Mouse (Mus musculus) neural tube, embryonic 15.5 days (tissue): ENCODE data around the gene Dvl1. TPM values are rescaled to one million over a fixed set of nuclear protein-coding genes. Genes with fewer than 3 reads are reported as not detected.

Source experiments
- ATAC-seq: fragments of 200-750 bp; cut with Nextera tagmentation; 2 replicates; pipeline ENCODE4 v1.8.0; 2017; ENCODE audit warnings: mild to moderate bottlenecking, moderate TSS enrichment, moderate library complexity; ENCODE audit not compliant: low FRiP score
- H3K27ac ChIP-seq: fragments of 300-500 bp; sonication (generic); replicated peaks from 2 replicates; pipeline ENCODE4 v1.5.1; 2015; ENCODE audit warnings: mild to moderate bottlenecking, inconsistent platforms
- H3K27me3 ChIP-seq: fragments of 300-500 bp; sonication (generic); replicated peaks from 2 replicates; pipeline ENCODE4 v1.6.1; 2015; ENCODE audit warnings: inconsistent platforms
- H3K36me3 ChIP-seq: fragments of 300-500 bp; sonication (generic); 2 replicates; pipeline ENCODE4 v1.6.1; 2015; ENCODE audit warnings: inconsistent platforms
- H3K4me1 ChIP-seq: fragments of 300-500 bp; sonication (generic); 2 replicates; pipeline ENCODE4 v1.6.1; 2015; ENCODE audit warnings: inconsistent platforms
- H3K4me2 ChIP-seq: fragments of 300-500 bp; sonication (generic); 2 replicates; pipeline ENCODE4 v1.6.1; 2015; ENCODE audit warnings: inconsistent platforms, mild to moderate bottlenecking, moderate library complexity
- H3K4me3 ChIP-seq: fragments of 300-500 bp; sonication (generic); replicated peaks from 2 replicates; pipeline ENCODE4 v1.5.1; 2015; ENCODE audit warnings: mild to moderate bottlenecking, inconsistent platforms
- H3K9ac ChIP-seq: fragments of 300-500 bp; sonication (generic); replicated peaks from 2 replicates; pipeline ENCODE4 v1.6.1; 2015; ENCODE audit warnings: mild to moderate bottlenecking, inconsistent platforms
- H3K9me3 ChIP-seq: fragments of 300-500 bp; sonication (generic); replicated peaks from 2 replicates; pipeline ENCODE4 v1.6.1; 2016; ENCODE audit warnings: inconsistent platforms
- WGBS: fragments of 180-500 bp; shearing (Covaris S2); methylation state at CpG from one replicate; pipeline ENCODE4 v1.1.7; 2015; ENCODE audit warnings: mixed read lengths; 5-methylcytosine and 5-hydroxymethylcytosine counted together
- polyA plus RNA-seq: library from polyadenylated mRNA; unstranded; fragments of >200 nt; fragmentation: Nextera tagmentation; extraction: Ambion mirVana; gene quantifications from 2 replicates; pipeline ENCODE4 v1.2.1, GENCODE M21; 2015

Dvl1 gene
- polyA plus RNA-seq, result 11.5 and 28.6 TPM in 2 replicates

GRCm38 (mm10) chr4:155846871-155847578, at the start of gene Dvl1:
TSS of gene Dvl1 (plus strand) at chr4:155847402.
- H3K27me3 ChIP-seq, result no peaks in the 10 kb centered on the region
- ATAC-seq, result peak; percentile 89
- H3K9ac ChIP-seq, result peak within 1 kb of the TSS; percentile 98
- peak within 1 kb of the TSS; percentile 90 for H3K4me3 ChIP-seq
- H3K27ac ChIP-seq, result peak within 1 kb of the TSS; percentile 88
- peak within 1 kb of the TSS; percentile 82 for H3K4me2 ChIP-seq
- H3K36me3 ChIP-seq, result no peaks in the 10 kb centered on the region
- no peaks in the 10 kb centered on the region for H3K9me3 ChIP-seq
- peaks cover 52% of the 10 kb centered on the region for H3K4me1 ChIP-seq
- WGBS, result 3% methylated on average over 63 of the region's 65 CpGs

GRCm38 (mm10) chr4:155802075-155802474, 45.1 kb upstream of the Dvl1 start:
- no peaks in the 10 kb centered on the region for H3K27me3 ChIP-seq
- H3K4me1 ChIP-seq, result peaks cover 24% of the 10 kb centered on the region
- no peak overlapping the region for H3K4me2 ChIP-seq
- WGBS, result 100% methylated on average over 1 of the region's 1 CpGs
- peaks cover 15% of the 10 kb centered on the region for H3K36me3 ChIP-seq
- H3K27ac ChIP-seq, result no peak overlapping the region
- H3K9me3 ChIP-seq, result no peaks in the 10 kb centered on the region
- H3K9ac ChIP-seq, result no peak overlapping the region
- no peak for ATAC-seq
- no peak overlapping the region for H3K4me3 ChIP-seq

GRCm38 (mm10) chr4:155802741-155803339, 44.4 kb upstream of the Dvl1 start, which contains the start of gene Mrpl20:
TSS of gene Mrpl20 (plus strand) at chr4:155802878.
- peak; percentile 22 for ATAC-seq
- Histone ChIP-seq H3K4me3 (peak within 1 kb of the TSS; percentile 92), H3K27me3 (no peaks in the 10 kb centered on the region), H3K4me2 (peak within 1 kb of the TSS; percentile 84), H3K36me3 (peaks cover 21% of the 10 kb centered on the region), H3K9ac (peak within 1 kb of the TSS; percentile 82), H3K9me3 (no peaks in the 10 kb centered on the region), H3K4me1 (peaks cover 24% of the 10 kb centered on the region), H3K27ac (peak within 1 kb of the TSS; percentile 76)
- 11% methylated on average over 12 of the region's 12 CpGs for WGBS

DNA sequence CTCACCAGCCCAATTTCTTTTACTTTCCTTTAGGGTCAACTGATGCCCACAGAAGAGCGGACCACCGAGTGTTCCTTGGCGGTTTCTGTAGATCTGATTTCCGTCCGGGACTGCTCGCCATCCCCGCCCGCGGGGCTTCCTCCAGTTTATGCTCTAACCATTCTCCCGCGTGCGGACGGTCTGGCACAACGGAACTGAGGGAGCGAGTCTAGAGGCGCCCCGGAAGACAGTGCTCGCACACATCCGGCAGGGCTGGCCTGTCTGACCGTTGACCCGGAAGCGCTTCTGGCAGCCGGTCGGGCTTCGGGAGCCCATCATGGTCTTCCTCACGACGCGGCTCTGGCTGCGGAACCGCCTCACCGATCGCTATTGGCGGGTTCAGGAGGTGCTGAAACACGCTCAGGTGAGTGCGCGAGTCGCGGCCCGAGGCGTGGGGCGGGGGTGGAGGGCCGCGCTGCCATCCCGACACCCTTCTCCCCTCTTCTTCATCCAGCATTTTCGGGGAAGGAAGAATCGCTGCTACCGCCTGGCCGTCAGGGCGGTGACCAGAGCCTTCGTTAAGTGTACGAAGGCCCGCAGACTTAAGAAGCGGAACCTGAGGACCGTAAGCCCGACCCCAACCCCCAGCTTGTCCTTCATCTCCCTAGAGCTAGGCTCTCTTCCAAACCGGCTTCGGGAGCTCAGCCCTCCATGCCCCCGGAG, 43.7 kb upstream of the Dvl1 start:
- Histone ChIP-seq H3K4me3 (peak overlapping the region; percentile 92), H3K36me3 (peaks cover 27% of the 10 kb centered on the region), H3K9ac (peak overlapping the region; percentile 82), H3K4me2 (peak overlapping the region; percentile 84), H3K27me3 (no peaks in the 10 kb centered on the region), H3K9me3 (no peaks in the 10 kb centered on the region), H3K4me1 (peaks cover 24% of the 10 kb centered on the region), H3K27ac (peak overlapping the region; percentile 76)
- under 1% methylated on average over 58 of the region's 58 CpGs for WGBS
- ATAC-seq, result peak; percentile 98

GRCm38 (mm10) chr4:155807841-155808240, 39.4 kb upstream of the Dvl1 start:
- Histone ChIP-seq H3K9me3 (no peaks in the 10 kb centered on the region), H3K27ac (no peak overlapping the region), H3K9ac (no peak overlapping the region), H3K4me2 (no peak overlapping the region), H3K4me3 (no peak overlapping the region), H3K4me1 (peaks cover 31% of the 10 kb centered on the region), H3K36me3 (peaks cover 53% of the 10 kb centered on the region), H3K27me3 (no peaks in the 10 kb centered on the region)
- WGBS, result 91% methylated on average over 3 of the region's 3 CpGs
- no peak for ATAC-seq

- under 1% methylated on average over 60 of the region's 60 CpGs for WGBS
- H3K9me3 ChIP-seq, result no peaks in the 10 kb centered on the region
- peak within 1 kb of the TSS; percentile 69 for H3K4me2 ChIP-seq
- H3K4me1 ChIP-seq, result peaks cover 30% of the 10 kb centered on the region
- H3K36me3 ChIP-seq, result peaks cover 70% of the 10 kb centered on the region
- no peaks in the 10 kb centered on the region for H3K27me3 ChIP-seq
- ATAC-seq, result peak; percentile 100
- H3K27ac ChIP-seq, result peak within 1 kb of the TSS; percentile 90
- peak within 1 kb of the TSS; percentile 93 for H3K4me3 ChIP-seq
- H3K9ac ChIP-seq, result peak within 1 kb of the TSS; percentile 93
These were observed 35.1 kb upstream of the Dvl1 start, which contains the start of gene Ccnl2 for GRCm38 (mm10) chr4:155811929-155812664. TSS of gene Ccnl2 (plus strand) at chr4:155812489.

- H3K4me1 ChIP-seq, result peaks cover 30% of the 10 kb centered on the region
- H3K4me2 ChIP-seq, result peak overlapping the region; percentile 69
- H3K9ac ChIP-seq, result peak overlapping the region; percentile 93
- peaks cover 71% of the 10 kb centered on the region for H3K36me3 ChIP-seq
- H3K27me3 ChIP-seq, result no peaks in the 10 kb centered on the region
- peak; percentile 54 for ATAC-seq
- peak overlapping the region; percentile 86 for H3K27ac ChIP-seq
- no peaks in the 10 kb centered on the region for H3K9me3 ChIP-seq
- peak overlapping the region; percentile 93 for H3K4me3 ChIP-seq
- 0% methylated on average over 49 of the region's 49 CpGs for WGBS
These were observed 34.5 kb upstream of the Dvl1 start for GRCm38 (mm10) chr4:155812665-155813181.

DNA sequence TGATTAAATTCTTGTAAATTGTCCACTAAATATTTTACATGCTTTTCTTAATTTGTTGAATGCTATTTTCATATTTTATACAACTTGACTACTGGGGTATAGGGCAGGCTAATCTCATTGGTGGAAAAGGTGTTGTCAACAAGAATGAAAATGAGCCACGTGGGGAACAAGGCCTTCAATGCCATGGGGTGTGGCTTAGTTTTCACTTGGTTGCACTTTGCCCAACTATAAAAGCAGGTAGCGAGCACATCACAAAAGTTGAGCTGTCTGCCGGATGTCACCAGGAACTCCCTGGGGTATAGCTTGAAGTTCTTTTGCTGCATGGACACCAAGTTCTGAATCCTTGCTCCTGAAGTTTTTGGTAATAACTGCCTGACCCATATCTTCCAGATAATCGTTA, 29.7 kb upstream of the Dvl1 start:
- Histone ChIP-seq H3K27ac (no peak overlapping the region), H3K9ac (no peak overlapping the region), H3K4me3 (no peak overlapping the region), H3K4me1 (peaks cover 21% of the 10 kb centered on the region), H3K36me3 (peaks cover 84% of the 10 kb centered on the region), H3K4me2 (no peak overlapping the region), H3K27me3 (no peaks in the 10 kb centered on the region), H3K9me3 (no peaks in the 10 kb centered on the region)
- ATAC-seq, result no peak
- 80% methylated on average over 4 of the region's 4 CpGs for WGBS

DNA sequence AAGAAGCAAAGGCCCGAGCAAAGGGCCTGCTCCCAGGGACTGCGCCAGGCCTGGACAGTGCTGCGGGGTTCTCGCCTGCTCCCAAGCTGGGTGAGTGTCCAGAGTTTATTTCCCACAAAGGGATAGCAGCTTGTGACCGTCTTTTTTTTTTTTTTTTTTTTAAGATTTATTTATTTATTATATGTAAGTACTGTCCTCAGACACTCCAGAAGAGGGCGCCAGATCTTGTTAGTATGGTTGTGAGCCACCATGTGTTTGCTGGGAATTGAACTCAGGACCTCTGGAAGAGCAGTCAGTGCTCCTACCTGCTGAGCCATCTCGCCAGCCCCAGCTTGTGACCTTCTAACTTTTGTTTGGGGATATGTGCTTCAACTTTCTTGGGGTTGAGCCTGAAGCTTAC, 26.2 kb upstream of the Dvl1 start:
- Histone ChIP-seq H3K4me1 (no peaks in the 10 kb centered on the region; the same call in 1 of the 2 replicates), H3K36me3 (peaks cover 91% of the 10 kb centered on the region), H3K4me3 (no peak overlapping the region), H3K9ac (no peak overlapping the region), H3K27me3 (no peaks in the 10 kb centered on the region), H3K27ac (no peak overlapping the region), H3K4me2 (no peak overlapping the region), H3K9me3 (no peaks in the 10 kb centered on the region)
- ATAC-seq, result no peak
- 81% methylated on average over 7 of the region's 7 CpGs for WGBS

GRCm38 (mm10) chr4:155823443-155823842, 23.8 kb upstream of the Dvl1 start:
- Histone ChIP-seq H3K4me1 (no peaks in the 10 kb centered on the region), H3K9ac (no peak overlapping the region), H3K27ac (no peak overlapping the region), H3K27me3 (no peaks in the 10 kb centered on the region), H3K4me2 (no peak overlapping the region), H3K9me3 (no peaks in the 10 kb centered on the region), H3K36me3 (peaks cover 85% of the 10 kb centered on the region), H3K4me3 (no peak overlapping the region)
- 95% methylated on average over 16 of the region's 16 CpGs for WGBS
- no peak; the same call in 1 of the 2 replicates for ATAC-seq

- no peaks in the 10 kb centered on the region for H3K9me3 ChIP-seq
- ATAC-seq, result no peak
- WGBS, result 95% methylated on average over 4 of the region's 4 CpGs
These were observed 17.3 kb upstream of the Dvl1 start for GRCm38 (mm10) chr4:155829866-155830265.

More at GRCm38 (mm10) chr4:155829866-155830265, 17.3 kb upstream of the Dvl1 start:
- Histone ChIP-seq H3K4me2 (no peak overlapping the region), H3K27me3 (no peaks in the 10 kb centered on the region), H3K9ac (no peak overlapping the region), H3K4me1 (peaks cover 30% of the 10 kb centered on the region), H3K4me3 (no peak overlapping the region), H3K36me3 (peaks cover 27% of the 10 kb centered on the region), H3K27ac (no peak overlapping the region)
